Comparison of ENCODE assay signal across 9 mouse cellular contexts in the genomic region with DNA sequence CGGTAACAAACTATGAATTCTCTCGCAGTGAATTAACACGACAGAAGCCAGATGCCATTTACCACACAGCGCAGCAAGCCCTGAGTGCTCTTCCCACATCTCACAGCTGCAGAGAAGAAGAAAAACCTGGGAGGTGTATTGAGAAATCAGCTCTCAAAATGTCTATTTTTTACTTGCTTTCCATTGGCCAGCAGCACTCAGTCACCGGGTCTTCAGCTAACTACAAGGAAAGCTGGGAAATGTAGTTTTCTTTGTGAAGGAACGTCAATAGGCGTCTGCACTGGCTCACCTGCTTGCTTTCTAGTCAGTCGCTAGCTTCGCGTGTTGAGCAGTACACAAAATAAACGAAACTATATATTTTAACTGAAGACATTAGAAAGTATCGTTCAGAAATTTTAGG. TPM values are rescaled to one million over a fixed set of nuclear protein-coding genes. Genes with fewer than 3 reads are reported as not detected.
DNase-seq lines count a peak whose midpoint lies in the region; ATAC-seq and TF ChIP-seq lines count a peak whose summit lies in the region.
"Had no signal": no experiment of that assay in that cellular context is flagged by ENCODE, and none has a peak within 500 bp of the region (broad histone marks: within the 10 kb centered on the region; RNA-seq: fewer than 3 reads in every experiment).

No protein-coding gene starts in this region.

- H3K4me2 ChIP-seq in lung, embryonic 16.5 days (ENCODE audit: low read depth, low read length) = peak overlapping the region; percentile 23; the same call in 1 of the 2 replicates
- H3K4me2 ChIP-seq in embryonic facial prominence, embryonic 14.5 days (ENCODE audit: low read depth, low read length) = no peak overlapping the region
- H3K4me2 ChIP-seq in intestine, postnatal 0 days (replicated peaks; ENCODE audit: low read depth) = peak overlapping the region; percentile 25; the same call in 1 of the 2 replicates
- H3K4me2 ChIP-seq in stomach, embryonic 15.5 days = peak overlapping the region; percentile 25
- H3K4me2 ChIP-seq in kidney, embryonic 14.5 days (replicated peaks; ENCODE audit: low read depth, low read length) = no peak overlapping the region

- H3K27ac ChIP-seq in lung, embryonic 16.5 days (ENCODE audit: low read length) = no peak overlapping the region
- H3K27ac ChIP-seq in embryonic facial prominence, embryonic 14.5 days (replicated peaks; ENCODE audit: low read depth, low read length) = no peak overlapping the region
- H3K27ac ChIP-seq in intestine, postnatal 0 days (ENCODE audit: low read depth, low read length) = no peak overlapping the region
- no peak overlapping the region for H3K27ac ChIP-seq in stomach, embryonic 15.5 days
- H3K27ac ChIP-seq in kidney, embryonic 14.5 days (ENCODE audit: low read depth, low read length) = no peak overlapping the region

- TF ChIP-seq CTCF in intestine, postnatal 0 days (IDR thresholded peaks at IDR 0.05; ENCODE audit: low read depth) = no peak

- peak; percentile 72 for ATAC-seq in lung, embryonic 16.5 days (ENCODE audit: low read depth)
- ATAC-seq in embryonic facial prominence, embryonic 14.5 days (ENCODE audit: low read depth) = peak; percentile 74; the same call in 1 of the 2 replicates
- ATAC-seq in intestine, postnatal 0 days = no peak
- no peak for ATAC-seq in stomach, embryonic 15.5 days (ENCODE audit: insufficient read depth, low FRiP score, low read depth)
- ATAC-seq in kidney, embryonic 14.5 days (ENCODE audit: low FRiP score, low TSS enrichment) = no peak
- ATAC-seq: activated CD4-positive, CD25-positive, alpha-beta regulatory T cell, adult 4 months had no signal

- 48% methylated on average over 12 of the region's 12 CpGs for WGBS in lung, embryonic 16.5 days
- 55% methylated on average over 12 of the region's 12 CpGs for WGBS in embryonic facial prominence, embryonic 14.5 days
- 52% methylated on average over 12 of the region's 12 CpGs for WGBS in intestine, postnatal 0 days
- WGBS in stomach, embryonic 15.5 days = 51% methylated on average over 12 of the region's 12 CpGs
- 75% methylated on average over 12 of the region's 12 CpGs for WGBS in kidney, embryonic 14.5 days

- peak overlapping the region; percentile 25; the same call in 1 of the 2 replicates for H3K4me3 ChIP-seq in lung, embryonic 16.5 days (ENCODE audit: low read length)
- H3K4me3 ChIP-seq in embryonic facial prominence, embryonic 14.5 days (ENCODE audit: low read depth, low read length) = no peak overlapping the region
- no peak overlapping the region for H3K4me3 ChIP-seq in intestine, postnatal 0 days (ENCODE audit: low read depth, low read length)
- H3K4me3 ChIP-seq in stomach, embryonic 15.5 days (replicated peaks) = peak overlapping the region; percentile 18; the same call in 1 of the 2 replicates
- no peak overlapping the region for H3K4me3 ChIP-seq in kidney, embryonic 14.5 days (ENCODE audit: low read length)
- H3K4me3 ChIP-seq: erythroblast, embryonic 14.5 days had no signal

- H3K27me3 ChIP-seq in lung, embryonic 16.5 days (ENCODE audit: control insufficient read depth, insufficient read depth, low read depth, low read length) = no peaks in the 10 kb centered on the region
- no peaks in the 10 kb centered on the region for H3K27me3 ChIP-seq in embryonic facial prominence, embryonic 14.5 days (replicated peaks; ENCODE audit: control insufficient read depth, insufficient read depth, low read length)
- H3K27me3 ChIP-seq in intestine, postnatal 0 days (replicated peaks; ENCODE audit: control insufficient read depth, insufficient read depth, low read length) = no peaks in the 10 kb centered on the region
- H3K27me3 ChIP-seq in stomach, embryonic 15.5 days (replicated peaks) = no peaks in the 10 kb centered on the region
- H3K27me3 ChIP-seq in kidney, embryonic 14.5 days (ENCODE audit: control insufficient read depth, insufficient read depth, low read length) = no peaks in the 10 kb centered on the region

- no peak overlapping the region for H3K9ac ChIP-seq in lung, embryonic 16.5 days (ENCODE audit: low read length)
- H3K9ac ChIP-seq in embryonic facial prominence, embryonic 14.5 days (ENCODE audit: low read depth, low read length) = no peak overlapping the region
- no peak overlapping the region for H3K9ac ChIP-seq in intestine, postnatal 0 days (ENCODE audit: low read depth, low read length)
- H3K9ac ChIP-seq in stomach, embryonic 15.5 days = no peak overlapping the region
- H3K9ac ChIP-seq in kidney, embryonic 14.5 days (ENCODE audit: low read depth, low read length) = no peak overlapping the region

- H3K36me3 ChIP-seq in lung, embryonic 16.5 days (ENCODE audit: control insufficient read depth, insufficient read depth, low read length) = no peaks in the 10 kb centered on the region
- no peaks in the 10 kb centered on the region for H3K36me3 ChIP-seq in embryonic facial prominence, embryonic 14.5 days (ENCODE audit: control insufficient read depth, insufficient read depth, low read length)
- no peaks in the 10 kb centered on the region for H3K36me3 ChIP-seq in intestine, postnatal 0 days (ENCODE audit: control insufficient read depth, insufficient read depth)
- H3K36me3 ChIP-seq in stomach, embryonic 15.5 days = no peaks in the 10 kb centered on the region
- H3K36me3 ChIP-seq in kidney, embryonic 14.5 days (ENCODE audit: control insufficient read depth, insufficient read depth, low read length) = no peaks in the 10 kb centered on the region

- peaks cover 7% of the 10 kb centered on the region for H3K4me1 ChIP-seq in lung, embryonic 16.5 days (replicated peaks; ENCODE audit: control insufficient read depth, insufficient read depth, low read length)
- no peaks in the 10 kb centered on the region for H3K4me1 ChIP-seq in embryonic facial prominence, embryonic 14.5 days (ENCODE audit: control insufficient read depth, insufficient read depth, low read length)
- no peaks in the 10 kb centered on the region for H3K4me1 ChIP-seq in intestine, postnatal 0 days (replicated peaks; ENCODE audit: control insufficient read depth, insufficient read depth, low read length)
- H3K4me1 ChIP-seq in stomach, embryonic 15.5 days = 0 out of 2 replicates have a peak, but pooled peaks cover 5% of the 10 kb centered on the region
- no peaks in the 10 kb centered on the region for H3K4me1 ChIP-seq in kidney, embryonic 14.5 days (ENCODE audit: control insufficient read depth, insufficient read depth, low read length)

- H3K9me3 ChIP-seq in lung, embryonic 16.5 days (ENCODE audit: control insufficient read depth, low read length) = no peaks in the 10 kb centered on the region
- no peaks in the 10 kb centered on the region for H3K9me3 ChIP-seq in embryonic facial prominence, embryonic 14.5 days (ENCODE audit: control insufficient read depth, low read length)
- no peaks in the 10 kb centered on the region for H3K9me3 ChIP-seq in intestine, postnatal 0 days (ENCODE audit: control insufficient read depth)
- no peaks in the 10 kb centered on the region for H3K9me3 ChIP-seq in stomach, embryonic 15.5 days
- no peaks in the 10 kb centered on the region for H3K9me3 ChIP-seq in kidney, embryonic 14.5 days (ENCODE audit: control insufficient read depth, low read length)

- no peak for DNase-seq in lung, postnatal 14 days
- peak; percentile 72 for DNase-seq in embryonic facial prominence, embryonic 14.5 days (ENCODE audit: low spot score)
- no peak for DNase-seq in thymus, postnatal 10 days (ENCODE audit: low spot score in 2 of 2)

RNA-seq across cellular contexts. Expression of a gene that starts 37.1 kb away (rescaled TPM):
- 2.0 and 3.2 TPM in 2 replicates for polyA plus RNA-seq in lung, embryonic 16.5 days (2015; fragmentation: Nextera tagmentation; extraction: Ambion mirVana)
- polyA plus RNA-seq in embryonic facial prominence, embryonic 14.5 days (2014; fragmentation: Nextera tagmentation; extraction: Ambion mirVana) = 1.6 and 2.4 TPM in 2 replicates
- polyA plus RNA-seq in intestine, postnatal 0 days (2015; fragmentation: Nextera tagmentation; extraction: Ambion mirVana) = 5.0 and 6.1 TPM in 2 replicates
- polyA plus RNA-seq in stomach, embryonic 15.5 days (2015; fragmentation: Nextera tagmentation; extraction: Ambion mirVana) = 1.5 and 1.6 TPM in 2 replicates
- polyA plus RNA-seq in kidney, embryonic 14.5 days (2014; fragmentation: Nextera tagmentation; extraction: Ambion mirVana) = 1.0 and 1.1 TPM in 2 replicates
- polyA plus RNA-seq: erythroblast, embryonic 14.5 days had no signal

Comparison
In these comparisons a context has a peak if more than half of its experiments do, and no peak if none do; other contexts are left out.
1. ATAC-seq: peak in lung, embryonic 16.5 days (single experiment) and embryonic facial prominence, embryonic 14.5 days (single experiment); none in intestine, postnatal 0 days (single experiment), stomach, embryonic 15.5 days (single experiment) and kidney, embryonic 14.5 days (single experiment).
2. H3K4me2 ChIP-seq: peak in lung, embryonic 16.5 days (single experiment), intestine, postnatal 0 days (single experiment) and stomach, embryonic 15.5 days (single experiment); none in embryonic facial prominence, embryonic 14.5 days (single experiment) and kidney, embryonic 14.5 days (single experiment).
3. H3K4me3 ChIP-seq: peak in lung, embryonic 16.5 days (single experiment) and stomach, embryonic 15.5 days (single experiment); none in embryonic facial prominence, embryonic 14.5 days (single experiment), intestine, postnatal 0 days (single experiment) and kidney, embryonic 14.5 days (single experiment).